Mouse (Mus musculus) MEL (cell line): ENCODE measurements around the gene Thsd7b. TPM values are rescaled to one million over a fixed set of nuclear protein-coding genes. Genes with fewer than 3 reads are reported as not detected.

Experiments
- DNase-seq: peaks from one replicate; pipeline ENCODE4 v3.0.0; 2011; ENCODE audit warnings: low read depth, low spot score
- H3K27ac ChIP-seq: 2 replicates; pipeline ENCODE4 v1.5.1; 2012; ENCODE audit warnings: low read depth, mild to moderate bottlenecking, control low read depth, low read length, moderate library complexity; ENCODE audit not compliant: control insufficient read depth
- H3K27me3 ChIP-seq, 2 experiments: fragments of 150-350 bp in 1 of 2; sonication (generic) in 1 of 2; 2 replicates each; pipeline ENCODE4 v1.6.1; 2012; ENCODE audit warnings: low read length in 2 of 2, mild to moderate bottlenecking in 2 of 2, improper control_type of control experiment in 1 of 2, moderate library complexity in 1 of 2; ENCODE audit not compliant: insufficient read depth in 2 of 2, control insufficient read depth in 1 of 2
- H3K36me3 ChIP-seq, 2 experiments: 2 replicates each; pipeline ENCODE4 v1.6.1; 2012 to 2014; ENCODE audit warnings: low read length in 2 of 2, improper control_type of control experiment in 1 of 2, inconsistent platforms in 1 of 2, mild to moderate bottlenecking in 1 of 2; ENCODE audit not compliant: insufficient read depth in 2 of 2, control insufficient read depth in 1 of 2
- H3K4me1 ChIP-seq, 2 experiments: fragments of 150-350 bp in 1 of 2; sonication (generic) in 1 of 2; 2 replicates each; pipeline ENCODE4 v1.6.1; 2012; ENCODE audit warnings: low read length in 2 of 2, improper control_type of control experiment in 1 of 2, mild to moderate bottlenecking in 1 of 2; ENCODE audit not compliant: insufficient read depth in 2 of 2, control insufficient read depth in 1 of 2
- H3K4me3 ChIP-seq, 2 experiments: fragments of 150-350 bp in 1 of 2; sonication (generic) in 1 of 2; 2 replicates each; pipeline ENCODE4 v1.5.1; 2012; ENCODE audit warnings: low read depth in 2 of 2, low read length in 2 of 2, mild to moderate bottlenecking in 2 of 2, moderate library complexity in 2 of 2, control low read depth in 1 of 2, improper control_type of control experiment in 1 of 2; ENCODE audit not compliant: control insufficient read depth in 1 of 2, insufficient read depth in 1 of 2
- H3K79me2 ChIP-seq: 2 replicates; pipeline ENCODE4 v1.6.1; 2012; ENCODE audit warnings: mild to moderate bottlenecking, low read length, moderate library complexity; ENCODE audit not compliant: control insufficient read depth, poor library complexity, insufficient read depth
- H3K9ac ChIP-seq: 2 replicates; pipeline ENCODE4 v1.6.1; 2012; ENCODE audit warnings: low read depth, mild to moderate bottlenecking, control low read depth, low read length, moderate library complexity; ENCODE audit not compliant: control insufficient read depth, poor library complexity, severe bottlenecking
- H3K9me3 ChIP-seq: fragments of 150-350 bp; sonication (generic); replicated peaks from 2 replicates; pipeline ENCODE4 v1.6.1; 2012; ENCODE audit warnings: mild to moderate bottlenecking, low read length, improper control_type of control experiment, moderate library complexity; ENCODE audit not compliant: insufficient read depth
- BHLHE40 ChIP-seq: IDR thresholded peaks from 2 replicates; pipeline ENCODE4 v1.6.1; 2012; ENCODE audit warnings: low read depth, mild to moderate bottlenecking, inconsistent platforms, low read length, improper control_type of control experiment, borderline replicate concordance
- CHD1 ChIP-seq: IDR thresholded peaks from 2 replicates; pipeline ENCODE4 v1.6.1; 2012; ENCODE audit warnings: low read depth, mild to moderate bottlenecking, inconsistent platforms, low read length, improper control_type of control experiment
- CHD2 ChIP-seq: IDR thresholded peaks from 2 replicates; pipeline ENCODE4 v1.6.1; 2011; ENCODE audit warnings: low read length, improper control_type of control experiment
- E2F4 ChIP-seq: IDR thresholded peaks from 2 replicates; pipeline ENCODE4 v1.6.1; 2011; ENCODE audit warnings: low read depth, low read length, improper control_type of control experiment, borderline replicate concordance
- EP300 ChIP-seq, 2 experiments: IDR thresholded peaks; 2 replicates each; pipeline ENCODE4 v1.6.1; 2011; ENCODE audit warnings: improper control_type of control experiment in 2 of 2, low read length in 2 of 2, low read depth in 1 of 2, mild to moderate bottlenecking in 1 of 2
- ETS1 ChIP-seq: IDR thresholded peaks from 2 replicates; pipeline ENCODE4 v1.6.1; 2012; ENCODE audit warnings: low read depth, mild to moderate bottlenecking, inconsistent platforms, low read length, improper control_type of control experiment, moderate library complexity
- GABPA ChIP-seq: IDR thresholded peaks from 2 replicates; pipeline ENCODE4 v1.6.1; 2012; ENCODE audit warnings: low read depth, mild to moderate bottlenecking, inconsistent platforms, low read length, improper control_type of control experiment, moderate library complexity
- HCFC1 ChIP-seq: IDR thresholded peaks from 2 replicates; pipeline ENCODE4 v1.6.1; 2012; ENCODE audit warnings: low read depth, mild to moderate bottlenecking, inconsistent platforms, low read length, improper control_type of control experiment, moderate library complexity
- JUND ChIP-seq: IDR thresholded peaks from 2 replicates; pipeline ENCODE4 v1.6.1; 2011; ENCODE audit warnings: low read depth, mild to moderate bottlenecking, improper control_type of control experiment, low read length
- KAT2A ChIP-seq: conservative IDR thresholded peaks from 2 replicates; pipeline ENCODE4 v1.6.1; 2012; ENCODE audit warnings: low read depth, low read length, improper control_type of control experiment, inconsistent platforms
- MAFK ChIP-seq: IDR thresholded peaks from 2 replicates; pipeline ENCODE4 v1.6.1; 2011; ENCODE audit warnings: low read depth, mild to moderate bottlenecking, low read length, improper control_type of control experiment, borderline replicate concordance
- MEF2A ChIP-seq: IDR thresholded peaks from 2 replicates; pipeline ENCODE4 v1.6.1; 2014; ENCODE audit warnings: low read depth, mild to moderate bottlenecking, inconsistent platforms, low read length, improper control_type of control experiment; ENCODE audit not compliant: poor library complexity, insufficient replicate concordance, severe bottlenecking; ENCODE audit errors: extremely low read depth
- MXI1 ChIP-seq: IDR thresholded peaks from 2 replicates; pipeline ENCODE4 v1.6.1; 2011; ENCODE audit warnings: mild to moderate bottlenecking, low read depth, low read length, improper control_type of control experiment
- MYB ChIP-seq: IDR thresholded peaks from 2 replicates; pipeline ENCODE4 v1.6.1; 2011; ENCODE audit warnings: mild to moderate bottlenecking, low read depth, low read length, improper control_type of control experiment
- MYC ChIP-seq: IDR thresholded peaks from 2 replicates; pipeline ENCODE4 v1.6.1; 2011; ENCODE audit warnings: low read depth, mild to moderate bottlenecking, low read length, improper control_type of control experiment, moderate library complexity
- NELFE ChIP-seq: IDR thresholded peaks from 2 replicates; pipeline ENCODE4 v1.6.1; 2011; ENCODE audit warnings: low read depth, low read length, improper control_type of control experiment
- NRF1 ChIP-seq: IDR thresholded peaks from 2 replicates; pipeline ENCODE4 v1.6.1; 2014; ENCODE audit warnings: low read depth, mild to moderate bottlenecking, inconsistent platforms, low read length, improper control_type of control experiment, moderate library complexity; ENCODE audit not compliant: poor library complexity, insufficient read depth, severe bottlenecking
- POLR2A ChIP-seq, 2 experiments: IDR thresholded peaks; 2 replicates each; pipeline ENCODE4 v1.6.1; 2011 to 2012; ENCODE audit warnings: low read length in 2 of 2, mild to moderate bottlenecking in 2 of 2, control low read depth in 1 of 2, improper control_type of control experiment in 1 of 2, low read depth in 1 of 2, moderate library complexity in 1 of 2; ENCODE audit not compliant: control insufficient read depth in 1 of 2, insufficient read depth in 1 of 2, poor library complexity in 1 of 2
- POLR2AphosphoS2 ChIP-seq: IDR thresholded peaks from 2 replicates; pipeline ENCODE4 v1.6.1; 2011; ENCODE audit warnings: low read length, improper control_type of control experiment
- POLR2AphosphoS5 ChIP-seq: IDR thresholded peaks from 2 replicates; pipeline ENCODE4 v1.6.1; 2012; ENCODE audit warnings: low read depth, borderline replicate concordance, mild to moderate bottlenecking, inconsistent platforms, low read length, moderate library complexity, mixed read lengths
- SIN3A ChIP-seq: IDR thresholded peaks from 2 replicates; pipeline ENCODE4 v1.6.1; 2012; ENCODE audit warnings: low read length, improper control_type of control experiment, inconsistent platforms
- TBP ChIP-seq: IDR thresholded peaks from 2 replicates; pipeline ENCODE4 v1.8.0; 2011; ENCODE audit warnings: low read depth, low read length, improper control_type of control experiment
- TCF12 ChIP-seq: IDR thresholded peaks from 2 replicates; pipeline ENCODE4 v1.6.1; 2014; ENCODE audit warnings: low read depth, mild to moderate bottlenecking, inconsistent platforms, low read length, improper control_type of control experiment, moderate library complexity
- USF2 ChIP-seq, 2 experiments: IDR thresholded peaks; 2 replicates each; pipeline ENCODE4 v1.6.1; 2011 to 2012; ENCODE audit warnings: improper control_type of control experiment in 2 of 2, low read length in 2 of 2, borderline replicate concordance in 1 of 2, inconsistent platforms in 1 of 2, low read depth in 1 of 2, mild to moderate bottlenecking in 1 of 2; ENCODE audit not compliant: insufficient read depth in 1 of 2
- ZC3H11A ChIP-seq: IDR thresholded peaks from 2 replicates; pipeline ENCODE4 v1.6.1; 2012; ENCODE audit warnings: low read depth, mild to moderate bottlenecking, inconsistent platforms, low read length, improper control_type of control experiment
- ZMIZ1 ChIP-seq: IDR thresholded peaks from 2 replicates; pipeline ENCODE4 v1.6.1; 2012; ENCODE audit warnings: low read depth, mild to moderate bottlenecking, inconsistent platforms, low read length, improper control_type of control experiment, moderate library complexity
- ZNF384 ChIP-seq: IDR thresholded peaks from 2 replicates; pipeline ENCODE4 v1.6.1; 2012; ENCODE audit warnings: low read depth, mild to moderate bottlenecking, inconsistent platforms, low read length, improper control_type of control experiment
- polyA plus RNA-seq, 2 experiments: library from polyadenylated mRNA; stranded (reverse) in 1 of 2; unstranded in 1 of 2; fragments of >175 nt in 1 of 2; fragments of >200 nt in 1 of 2; gene quantifications; 2 replicates each; pipeline versions ENCODE4 v1.2.1 to v1.2.4; 2012; ENCODE audit warnings: low replicate concordance in 2 of 2, low read depth in 1 of 2; ENCODE audit not compliant: insufficient read length in 2 of 2, insufficient read depth in 1 of 2, missing spikeins in 1 of 2
- total RNA-seq: library from RNA; depleted of rRNA; stranded (reverse); fragments of 300-350 nt; gene quantifications from 2 replicates; pipeline ENCODE4 v1.2.3, GENCODE M21; 2012

Gene Thsd7b
- total and polyA plus RNA-seq, 3 experiments, result not detected

DNA sequence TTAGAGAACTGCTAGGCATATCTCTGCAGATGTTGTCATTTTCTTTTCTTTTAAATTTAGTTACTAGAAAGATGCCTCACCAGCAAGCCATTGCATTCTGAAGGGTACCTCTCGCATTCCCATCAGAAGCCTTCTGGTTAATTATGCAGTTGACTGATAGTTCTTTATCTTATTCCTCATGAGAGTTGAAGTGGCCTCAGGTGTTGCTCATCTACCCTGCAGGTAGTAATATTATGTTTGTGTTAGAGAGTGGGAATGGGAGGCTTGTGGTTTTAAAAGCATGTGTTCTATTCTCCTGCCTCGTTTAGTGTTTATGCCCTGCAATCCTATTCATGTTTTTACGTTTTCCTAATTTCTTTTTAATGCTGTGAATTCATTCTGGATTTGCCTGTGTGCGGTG lies 265.9 kb downstream of the Thsd7b start:
- no peaks in the 10 kb centered on the region for H3K36me3 ChIP-seq
- TF ChIP-seq ZNF384 (no peak), TBP (no peak), CHD2 (no peak), TCF12 (no peak), ETS1 (no peak), MYB (no peak), ZMIZ1 (no peak)
- DNase-seq, result no peak
- no peak overlapping the region for H3K27ac ChIP-seq
- no peaks in the 10 kb centered on the region for H3K4me1 ChIP-seq
- no peak overlapping the region for H3K9ac ChIP-seq
- H3K9me3 ChIP-seq, result no peaks in the 10 kb centered on the region
- H3K4me3 ChIP-seq, result no peak overlapping the region
- H3K79me2 ChIP-seq, result no peaks in the 10 kb centered on the region
- no peaks in the 10 kb centered on the region for H3K27me3 ChIP-seq

GRCm38 (mm10) chr1:129540751-129541150 lies 267.6 kb downstream of the Thsd7b start:
- no peak for DNase-seq
- no peak overlapping the region for H3K27ac ChIP-seq
- H3K9me3 ChIP-seq, result no peaks in the 10 kb centered on the region

DNA sequence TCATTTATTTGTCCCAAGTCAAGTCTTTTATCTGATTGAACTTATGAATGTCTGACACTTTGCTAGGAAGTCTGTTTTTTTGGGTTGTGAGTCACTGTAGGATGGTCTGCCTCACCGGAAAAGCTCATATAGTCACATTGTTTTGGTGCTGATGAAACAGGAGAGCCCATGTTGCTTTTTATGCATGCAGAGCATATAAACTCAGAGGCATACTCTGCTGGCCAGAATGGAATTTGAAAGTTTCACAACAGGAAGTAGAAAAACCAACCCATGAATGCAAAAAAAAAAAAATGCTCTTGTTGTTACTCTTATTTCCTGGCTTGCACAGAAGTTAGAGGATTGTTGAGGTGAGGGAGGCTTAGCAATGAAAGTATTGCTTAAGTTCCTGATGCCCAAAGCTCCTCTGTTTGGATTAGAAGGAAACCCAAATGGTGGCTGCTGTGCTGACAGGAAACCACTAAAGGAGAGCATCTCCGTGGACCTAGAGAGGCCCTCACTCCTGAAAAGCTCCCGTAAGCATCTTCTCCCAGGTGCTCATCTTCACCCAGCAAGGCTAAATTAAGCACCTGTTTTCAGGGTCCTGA lies 269.6 kb downstream of the Thsd7b start:
- H3K9me3 ChIP-seq, result no peaks in the 10 kb centered on the region
- H3K27ac ChIP-seq, result no peak overlapping the region
- no peak for DNase-seq
- no peaks in the 10 kb centered on the region for H3K36me3 ChIP-seq
- H3K79me2 ChIP-seq, result no peaks in the 10 kb centered on the region
- no peak overlapping the region for H3K4me3 ChIP-seq
- no peak overlapping the region for H3K9ac ChIP-seq
- H3K4me1 ChIP-seq, result no peaks in the 10 kb centered on the region
- no peaks in the 10 kb centered on the region for H3K27me3 ChIP-seq
- TF ChIP-seq JUND (no peak), MAFK (no peak), CHD1 (no peak), MYB (no peak), POLR2AphosphoS2 (no peak), EP300 (IDR thresholded peaks at IDR 0.05; ENCODE audit: low read depth in 1 of 2, low read length in 2 of 2) (no peak), USF2 (IDR thresholded peaks at IDR 0.05; ENCODE audit: borderline replicate concordance in 1 of 2, insufficient read depth in 1 of 2, low read depth in 1 of 2, low read length in 2 of 2) (no peak), ZMIZ1 (no peak), SIN3A (no peak), POLR2AphosphoS5 (no peak), ZNF384 (no peak), NELFE (no peak), POLR2A (IDR thresholded peaks at IDR 0.05; ENCODE audit: control insufficient read depth in 1 of 2, insufficient read depth in 1 of 2, low read depth in 1 of 2, low read length in 2 of 2, poor library complexity in 1 of 2) (no peak), E2F4 (no peak), MEF2A (no peak)

More at GRCm38 (mm10) chr1:129540751-129541150, 267.6 kb downstream of the Thsd7b start:
- TF ChIP-seq E2F4, result no peak
- TF ChIP-seq MAFK, result no peak
- TF ChIP-seq MEF2A, result no peak
- no peak for TF ChIP-seq CHD2
- TF ChIP-seq GABPA, result no peak
- TF ChIP-seq ZNF384, result no peak
- TF ChIP-seq MYC, result no peak
- no peak for TF ChIP-seq HCFC1
- no peak for TF ChIP-seq KAT2A
- TF ChIP-seq POLR2AphosphoS5, result no peak
- no peak for TF ChIP-seq ZC3H11A
- no peak for TF ChIP-seq BHLHE40
- no peak for TF ChIP-seq MXI1
- no peak for TF ChIP-seq USF2 (IDR thresholded peaks at IDR 0.05; ENCODE audit: borderline replicate concordance in 1 of 2, insufficient read depth in 1 of 2, low read depth in 1 of 2, low read length in 2 of 2)
- no peak for TF ChIP-seq NRF1
- no peak for TF ChIP-seq MYB
- TF ChIP-seq JUND, result no peak
- H3K9ac ChIP-seq, result no peak overlapping the region
- no peaks in the 10 kb centered on the region for H3K79me2 ChIP-seq
- no peaks in the 10 kb centered on the region for H3K27me3 ChIP-seq
- no peak overlapping the region for H3K4me3 ChIP-seq
- no peaks in the 10 kb centered on the region for H3K36me3 ChIP-seq
- H3K4me1 ChIP-seq, result no peaks in the 10 kb centered on the region
